Mouse (Mus musculus) forebrain, embryonic 16.5 days (tissue): ENCODE results near the gene Hdac1. TPM values are rescaled to one million over a fixed set of nuclear protein-coding genes. Genes with fewer than 3 reads are reported as not detected.
A peak's percentile ranks its signal among the peaks of the same experiment; 100 is the strongest.
"Not testable (repeated sequence)": the region's sequence is repeated elsewhere in the genome, so short reads cannot be mapped to it uniquely, and the experiment has no call there.

Source experiments
- ATAC-seq: fragments of 200-750 bp; cut with Nextera tagmentation; 2 replicates; pipeline ENCODE4 v1.8.0; 2017; ENCODE audit warnings: mild to moderate bottlenecking, moderate library complexity
- H3K27ac ChIP-seq: fragments of 300-500 bp; sonication (generic); 2 replicates; pipeline ENCODE4 v1.5.1; 2014; ENCODE audit warnings: low read length, control low read depth
- H3K27me3 ChIP-seq: fragments of 300-500 bp; sonication (generic); replicated peaks from 2 replicates; pipeline ENCODE4 v1.6.1; 2014; ENCODE audit warnings: low read length; ENCODE audit not compliant: control insufficient read depth, insufficient read depth
- H3K36me3 ChIP-seq: fragments of 300-500 bp; sonication (generic); 2 replicates; pipeline ENCODE4 v1.6.1; 2014; ENCODE audit not compliant: control insufficient read depth, insufficient read depth
- H3K4me1 ChIP-seq: fragments of 300-500 bp; sonication (generic); replicated peaks from 2 replicates; pipeline ENCODE4 v1.6.1; 2014; ENCODE audit warnings: low read length; ENCODE audit not compliant: control insufficient read depth, insufficient read depth
- H3K4me2 ChIP-seq: fragments of 300-500 bp; sonication (generic); 2 replicates; pipeline ENCODE4 v1.6.1; 2014; ENCODE audit warnings: mild to moderate bottlenecking, low read length, control low read depth
- H3K4me3 ChIP-seq: fragments of 300-500 bp; sonication (generic); replicated peaks from 2 replicates; pipeline ENCODE4 v1.5.1; 2014; ENCODE audit warnings: mild to moderate bottlenecking, low read length, control low read depth
- H3K9ac ChIP-seq: fragments of 300-500 bp; sonication (generic); replicated peaks from 2 replicates; pipeline ENCODE4 v1.6.1; 2014; ENCODE audit warnings: low read depth, low read length, control low read depth
- H3K9me3 ChIP-seq: fragments of 300-500 bp; sonication (generic); 2 replicates; pipeline ENCODE4 v1.6.1; 2016; ENCODE audit warnings: low read length; ENCODE audit not compliant: control insufficient read depth
- WGBS: fragments of 180-500 bp; shearing (Covaris S2); extraction: QIAGEN DNeasy Blood & Tissue Kit; methylation state at CpG from one replicate; pipeline ENCODE4 v1.1.7; 2014; 5-methylcytosine and 5-hydroxymethylcytosine counted together
- polyA plus RNA-seq: library from polyadenylated mRNA; unstranded; fragments of >200 nt; fragmentation: Nextera tagmentation; extraction: Ambion mirVana; gene quantifications from 2 replicates; pipeline ENCODE4 v1.2.1, GENCODE M21; 2015

The Hdac1 gene
- polyA plus RNA-seq, 1 experiment from 2014 or later: 113 TPM

GRCm38 (mm10) chr4:129565139-129565538 is 22.6 kb upstream of the Hdac1 start:
- no peak for ATAC-seq

GRCm38 (mm10) chr4:129563718-129564117 is 21.2 kb upstream of the Hdac1 start:
- WGBS: 88% methylated on average over 8 of the region's 8 CpGs
- Histone ChIP-seq H3K4me1 (no peaks in the 10 kb centered on the region), H3K4me2 (no peak overlapping the region), H3K9ac (no peak overlapping the region), H3K36me3 (no peaks in the 10 kb centered on the region), H3K27me3 (no peaks in the 10 kb centered on the region), H3K9me3 (no peaks in the 10 kb centered on the region), H3K4me3 (no peak overlapping the region), H3K27ac (no peak overlapping the region)
- no peak for ATAC-seq

More at GRCm38 (mm10) chr4:129565139-129565538, 22.6 kb upstream of the Hdac1 start:
- H3K4me1 ChIP-seq: no peaks in the 10 kb centered on the region
- H3K9me3 ChIP-seq: no peaks in the 10 kb centered on the region
- H3K27ac ChIP-seq: no peak overlapping the region
- H3K4me2 ChIP-seq: no peak overlapping the region
- no peaks in the 10 kb centered on the region for H3K27me3 ChIP-seq
- 86% methylated on average over 6 of the region's 6 CpGs for WGBS
- no peak overlapping the region for H3K4me3 ChIP-seq
- no peak overlapping the region for H3K9ac ChIP-seq
- no peaks in the 10 kb centered on the region for H3K36me3 ChIP-seq

GRCm38 (mm10) chr4:129561184-129561583 is 18.7 kb upstream of the Hdac1 start:
- 92% methylated on average over 5 of the region's 5 CpGs for WGBS

GRCm38 (mm10) chr4:129558321-129558955 is 15.9 kb upstream of the Hdac1 start:
- no peaks in the 10 kb centered on the region for H3K27me3 ChIP-seq
- peaks cover 15% of the 10 kb centered on the region for H3K4me1 ChIP-seq
- no peaks in the 10 kb centered on the region for H3K36me3 ChIP-seq
- WGBS: 82% methylated on average over 12 of the region's 12 CpGs
- no peak for ATAC-seq
- H3K4me3 ChIP-seq: no peak overlapping the region
- H3K27ac ChIP-seq: no peak overlapping the region
- H3K9ac ChIP-seq: no peak overlapping the region
- no peak overlapping the region for H3K4me2 ChIP-seq
- H3K9me3 ChIP-seq: no peaks in the 10 kb centered on the region

More at GRCm38 (mm10) chr4:129561184-129561583, 18.7 kb upstream of the Hdac1 start:
- no peak overlapping the region for H3K4me2 ChIP-seq
- peaks cover 4% of the 10 kb centered on the region; the same call in 1 of the 2 replicates for H3K4me1 ChIP-seq
- H3K4me3 ChIP-seq: no peak overlapping the region
- no peak for ATAC-seq
- H3K36me3 ChIP-seq: no peaks in the 10 kb centered on the region
- no peaks in the 10 kb centered on the region for H3K9me3 ChIP-seq
- H3K9ac ChIP-seq: no peak overlapping the region
- H3K27me3 ChIP-seq: no peaks in the 10 kb centered on the region
- no peak overlapping the region for H3K27ac ChIP-seq

- no peak overlapping the region for H3K9ac ChIP-seq
- H3K4me2 ChIP-seq: peak overlapping the region; percentile 69
- no peak for ATAC-seq
- WGBS: 83% methylated on average over 9 of the region's 9 CpGs
- no peak overlapping the region for H3K4me3 ChIP-seq
- H3K4me1 ChIP-seq: peaks cover 15% of the 10 kb centered on the region
- no peaks in the 10 kb centered on the region for H3K9me3 ChIP-seq
- H3K27ac ChIP-seq: no peak overlapping the region
- H3K27me3 ChIP-seq: no peaks in the 10 kb centered on the region
- no peaks in the 10 kb centered on the region for H3K36me3 ChIP-seq
Measured at GRCm38 (mm10) chr4:129557256-129557808, 14.8 kb upstream of the Hdac1 start.

GRCm38 (mm10) chr4:129556532-129557223 is 14.2 kb upstream of the Hdac1 start:
- Histone ChIP-seq H3K9me3 (no peaks in the 10 kb centered on the region), H3K36me3 (no peaks in the 10 kb centered on the region), H3K9ac (peak overlapping the region; percentile 57), H3K4me1 (peaks cover 15% of the 10 kb centered on the region), H3K27me3 (no peaks in the 10 kb centered on the region), H3K4me3 (peak overlapping the region; percentile 43), H3K27ac (no peak overlapping the region), H3K4me2 (peak overlapping the region; percentile 69)
- 8% methylated on average over 33 of the region's 33 CpGs for WGBS
- ATAC-seq: peak; percentile 78

GRCm38 (mm10) chr4:129555862-129556531 is 13.5 kb upstream of the Hdac1 start:
- Histone ChIP-seq H3K4me1 (peaks cover 15% of the 10 kb centered on the region), H3K9me3 (no peaks in the 10 kb centered on the region), H3K4me2 (peak overlapping the region; percentile 69), H3K27ac (0 out of 2 replicates have a peak overlapping the region, but pooled peaks have one; percentile 2), H3K9ac (peak overlapping the region; percentile 57), H3K27me3 (no peaks in the 10 kb centered on the region), H3K4me3 (peak overlapping the region; percentile 43), H3K36me3 (no peaks in the 10 kb centered on the region)
- WGBS: under 1% methylated on average over 24 of the region's 24 CpGs
- peak; percentile 74 for ATAC-seq

GRCm38 (mm10) chr4:129555421-129555861 is 12.9 kb upstream of the Hdac1 start:
- Histone ChIP-seq H3K36me3 (no peaks in the 10 kb centered on the region), H3K9me3 (no peaks in the 10 kb centered on the region), H3K4me2 (peak overlapping the region; percentile 69), H3K9ac (peak overlapping the region; percentile 57; the same call in 1 of the 2 replicates), H3K27ac (no peak overlapping the region), H3K4me3 (peak overlapping the region; percentile 43), H3K4me1 (peaks cover 15% of the 10 kb centered on the region), H3K27me3 (no peaks in the 10 kb centered on the region)
- peak; percentile 18; the same call in 1 of the 2 replicates for ATAC-seq
- 3% methylated on average over 16 of the region's 16 CpGs for WGBS

GRCm38 (mm10) chr4:129554512-129554911 is 12.0 kb upstream of the Hdac1 start:
- H3K4me2 ChIP-seq, H3K27ac ChIP-seq, H3K36me3 ChIP-seq, H3K27me3 ChIP-seq, ATAC-seq, H3K9me3 ChIP-seq, H3K4me3 ChIP-seq, H3K9ac ChIP-seq: not testable (repeated sequence)
- WGBS: 70% methylated on average over 5 of the region's 6 CpGs
- H3K4me1 ChIP-seq: peaks cover 15% of the 10 kb centered on the region
